Mouse (Mus musculus) midbrain, embryonic 12.5 days (tissue): ENCODE measurements around the gene Fbxl8. TPM values are rescaled to one million over a fixed set of nuclear protein-coding genes. Genes with fewer than 3 reads are reported as not detected.
"Not testable (repeated sequence)": the region's sequence is repeated elsewhere in the genome, so short reads cannot be mapped to it uniquely, and the experiment has no call there.

ENCODE experiments used
- ATAC-seq: fragments of 200-750 bp; cut with Nextera tagmentation; 2 replicates; pipeline ENCODE4 v1.8.0; 2017; ENCODE audit warnings: low read depth, moderate TSS enrichment, moderate library complexity; ENCODE audit not compliant: low FRiP score
- H3K27ac ChIP-seq: fragments of 300-500 bp; sonication (generic); replicated peaks from 2 replicates; pipeline ENCODE4 v1.5.1; 2016; ENCODE audit warnings: mild to moderate bottlenecking
- H3K27me3 ChIP-seq: fragments of 300-500 bp; sonication (generic); 2 replicates; pipeline ENCODE4 v1.6.1; 2016; ENCODE audit warnings: mild to moderate bottlenecking
- H3K36me3 ChIP-seq: fragments of 300-500 bp; sonication (generic); 2 replicates; pipeline ENCODE4 v1.6.1; 2016
- H3K4me1 ChIP-seq: fragments of 300-500 bp; sonication (generic); 2 replicates; pipeline ENCODE4 v1.6.1; 2016
- H3K4me2 ChIP-seq: fragments of 300-500 bp; sonication (generic); replicated peaks from 2 replicates; pipeline ENCODE4 v1.6.1; 2016; ENCODE audit warnings: mild to moderate bottlenecking, moderate library complexity
- H3K4me3 ChIP-seq: fragments of 300-500 bp; sonication (generic); 2 replicates; pipeline ENCODE4 v1.5.1; 2016; ENCODE audit warnings: mild to moderate bottlenecking
- H3K9ac ChIP-seq: fragments of 300-500 bp; sonication (generic); replicated peaks from 2 replicates; pipeline ENCODE4 v1.6.1; 2016; ENCODE audit warnings: mild to moderate bottlenecking, moderate library complexity
- H3K9me3 ChIP-seq: fragments of 300-500 bp; sonication (generic); 2 replicates; pipeline ENCODE4 v1.6.1; 2016; ENCODE audit warnings: mild to moderate bottlenecking
- WGBS: fragments of 180-500 bp; shearing (Covaris S2); methylation state at CpG from one replicate; pipeline ENCODE4 v1.1.7; 2016; 5-methylcytosine and 5-hydroxymethylcytosine counted together
- polyA plus RNA-seq: library from polyadenylated mRNA; unstranded; fragments of >200 nt; fragmentation: Nextera tagmentation; extraction: Ambion mirVana; gene quantifications from 2 replicates; pipeline ENCODE4 v1.2.1, GENCODE M21; 2016

Gene Fbxl8
- polyA plus RNA-seq = 0.77 and 0.87 TPM in 2 replicates

GRCm38 (mm10) chr8:105264024-105264982 is at the start of gene Fbxl8, which contains the start of gene Tradd:
Gene Fbxl8 (plus strand): TSS chr8:105264648.
Gene Tradd (minus strand): TSS chr8:105264609.
- Histone ChIP-seq H3K4me1 (peaks cover 34% of the 10 kb centered on the region), H3K4me2 (peak within 1 kb of the TSS; percentile 78), H3K36me3 (no peaks in the 10 kb centered on the region), H3K4me3 (peak within 1 kb of the TSS; percentile 63), H3K27me3 (peaks cover 96% of the 10 kb centered on the region), H3K27ac (no peak within 1 kb of the TSS), H3K9ac (peak within 1 kb of the TSS; percentile 63), H3K9me3 (0 out of 2 replicates have a peak, but pooled peaks cover 3% of the 10 kb centered on the region)
- ATAC-seq = peak; percentile 39
- WGBS = 1% methylated on average over 54 of the region's 54 CpGs

DNA sequence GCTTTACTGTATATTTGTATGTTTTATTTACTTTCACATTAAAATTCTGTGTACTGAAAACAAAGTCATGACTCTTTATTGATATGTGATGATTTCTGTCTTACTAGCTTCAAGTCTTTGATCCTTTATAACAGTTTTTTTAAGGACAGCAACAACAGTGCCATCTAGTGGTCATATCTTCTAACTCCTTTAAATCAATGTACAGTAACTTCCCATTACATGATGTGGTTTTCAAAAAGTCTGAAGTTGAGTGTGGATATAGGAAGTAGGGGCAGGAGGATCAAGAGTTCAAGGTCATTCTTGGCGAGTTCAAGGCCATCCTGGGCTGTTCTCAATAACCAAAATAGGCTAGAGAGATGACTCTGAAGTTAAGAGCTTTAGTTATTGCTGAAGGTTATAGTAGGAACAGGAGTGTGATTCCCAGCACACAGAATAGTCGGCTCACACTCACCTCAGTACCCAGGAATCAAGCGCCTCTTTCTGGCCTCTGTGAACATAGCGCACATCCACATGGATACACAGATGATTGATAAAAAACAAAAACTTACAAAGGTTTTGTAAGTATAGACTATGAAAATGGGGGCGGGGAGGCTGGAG is 46.4 kb upstream of the Fbxl8 start:
- Histone ChIP-seq H3K4me2 (no peak overlapping the region), H3K4me3 (no peak overlapping the region), H3K4me1 (no peaks in the 10 kb centered on the region), H3K27me3 (no peaks in the 10 kb centered on the region), H3K9me3 (no peaks in the 10 kb centered on the region), H3K9ac (no peak overlapping the region), H3K36me3 (peaks cover 4% of the 10 kb centered on the region; the same call in 1 of the 2 replicates), H3K27ac (no peak overlapping the region)
- ATAC-seq = 0 out of 2 replicates have a peak, but pooled peaks have one; percentile 34
- WGBS = 83% methylated on average over 5 of the region's 5 CpGs

DNA sequence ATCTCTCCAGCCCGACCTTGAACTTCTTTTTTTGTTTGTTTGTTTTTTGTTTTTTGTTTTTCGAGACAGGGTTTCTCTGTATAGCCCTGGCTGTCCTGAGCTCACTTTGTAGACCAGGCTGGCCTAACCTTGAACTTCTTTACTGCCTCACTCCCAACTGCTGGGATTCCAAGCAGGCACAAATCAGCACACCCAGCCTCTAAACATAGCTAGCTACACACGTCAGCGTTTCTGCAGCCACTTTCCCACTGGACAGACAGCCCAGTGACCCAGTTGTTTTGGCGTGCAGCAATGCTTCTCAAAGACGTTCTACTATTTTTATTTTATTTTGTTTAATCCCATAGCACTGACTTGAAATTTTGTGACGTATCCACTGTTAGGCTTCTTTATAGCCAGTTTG is 40.6 kb upstream of the Fbxl8 start:
- H3K4me1 ChIP-seq = peaks cover 18% of the 10 kb centered on the region
- no peaks in the 10 kb centered on the region for H3K9me3 ChIP-seq
- no peaks in the 10 kb centered on the region for H3K27me3 ChIP-seq
- no peaks in the 10 kb centered on the region for H3K36me3 ChIP-seq
- H3K4me3 ChIP-seq = no peak overlapping the region
- H3K27ac ChIP-seq = no peak overlapping the region
- ATAC-seq = no peak
- WGBS = 87% methylated on average over 7 of the region's 7 CpGs
- no peak overlapping the region for H3K9ac ChIP-seq
- no peak overlapping the region for H3K4me2 ChIP-seq

DNA sequence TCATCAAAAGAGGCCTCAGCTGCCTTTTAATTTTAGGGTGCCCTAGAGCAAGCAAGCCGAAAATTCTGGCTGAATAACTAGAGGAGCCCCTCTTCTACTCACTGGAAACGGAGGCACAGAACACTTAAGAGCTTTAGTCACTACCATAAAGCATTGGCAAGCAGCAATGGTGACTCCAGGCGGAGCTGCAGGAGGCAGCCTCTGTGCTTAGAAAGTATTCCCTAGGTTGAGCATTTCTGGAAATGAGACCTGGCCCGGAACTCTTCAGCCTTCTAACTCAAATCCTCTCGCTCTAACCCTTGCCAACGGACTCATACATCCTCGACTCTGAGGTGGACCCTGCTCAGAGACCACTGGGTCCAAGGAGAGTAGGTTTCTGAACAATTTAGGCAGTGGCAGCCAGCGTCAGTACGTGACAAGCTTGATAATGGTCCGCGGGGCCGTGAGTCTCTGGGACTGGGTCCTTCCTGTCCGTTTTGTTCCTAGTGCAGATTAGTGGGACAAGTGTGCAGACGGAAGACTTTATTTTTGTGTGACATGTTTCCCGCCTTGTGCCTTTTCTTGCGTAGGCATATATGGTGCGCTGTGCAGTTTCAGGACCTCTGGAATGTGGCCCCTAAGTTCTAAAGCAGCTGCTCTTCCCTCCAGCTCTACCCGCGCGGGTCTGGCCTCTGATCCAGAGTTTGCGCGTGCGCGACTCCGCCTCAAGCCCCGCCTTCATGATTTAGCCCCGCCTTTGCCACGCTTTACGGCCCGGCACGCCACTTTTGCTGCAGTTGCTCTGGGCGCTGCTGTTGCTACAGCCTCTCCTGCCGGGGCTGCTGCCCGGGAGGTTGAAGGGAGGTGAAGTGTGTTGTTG is 39.8 kb upstream of the Fbxl8 start, which contains the start of gene D230025D16Rik:
Gene D230025D16Rik, plus strand, starts transcription at position 733 of the 859 bp plus-strand sequence.
- Histone ChIP-seq H3K4me3 (peak within 1 kb of the TSS; percentile 96), H3K27me3 (no peaks in the 10 kb centered on the region), H3K36me3 (no peaks in the 10 kb centered on the region), H3K27ac (peak within 1 kb of the TSS; percentile 84), H3K9me3 (no peaks in the 10 kb centered on the region), H3K4me1 (peaks cover 18% of the 10 kb centered on the region), H3K4me2 (peak within 1 kb of the TSS; percentile 75), H3K9ac (peak within 1 kb of the TSS; percentile 88)
- WGBS = 2% methylated on average over 34 of the region's 34 CpGs
- peak; percentile 96 for ATAC-seq

DNA sequence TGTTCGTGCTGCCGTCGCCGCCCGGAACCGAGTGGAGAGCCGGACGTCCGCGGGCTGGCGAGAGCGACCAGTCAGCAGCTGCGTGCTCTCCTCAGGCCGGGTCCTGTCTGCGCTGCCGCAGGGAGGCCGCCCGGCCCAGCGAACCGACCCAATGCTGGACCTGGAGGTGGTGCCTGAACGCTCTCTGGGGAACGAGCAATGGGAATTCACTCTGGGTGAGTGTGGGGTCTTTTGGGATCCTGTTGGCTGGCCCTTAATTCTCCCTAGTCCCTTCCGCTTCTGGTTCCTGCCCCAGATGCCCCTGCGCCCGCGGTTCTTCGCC is 39.2 kb upstream of the Fbxl8 start:
- peak overlapping the region; percentile 75 for H3K4me2 ChIP-seq
- H3K4me3 ChIP-seq = peak overlapping the region; percentile 96
- H3K27me3 ChIP-seq = no peaks in the 10 kb centered on the region
- ATAC-seq = no peak
- no peaks in the 10 kb centered on the region for H3K36me3 ChIP-seq
- H3K9me3 ChIP-seq = no peaks in the 10 kb centered on the region
- H3K9ac ChIP-seq = peak overlapping the region; percentile 88
- H3K4me1 ChIP-seq = peaks cover 18% of the 10 kb centered on the region
- 0% methylated on average over 27 of the region's 27 CpGs for WGBS
- peak overlapping the region; percentile 84 for H3K27ac ChIP-seq

DNA sequence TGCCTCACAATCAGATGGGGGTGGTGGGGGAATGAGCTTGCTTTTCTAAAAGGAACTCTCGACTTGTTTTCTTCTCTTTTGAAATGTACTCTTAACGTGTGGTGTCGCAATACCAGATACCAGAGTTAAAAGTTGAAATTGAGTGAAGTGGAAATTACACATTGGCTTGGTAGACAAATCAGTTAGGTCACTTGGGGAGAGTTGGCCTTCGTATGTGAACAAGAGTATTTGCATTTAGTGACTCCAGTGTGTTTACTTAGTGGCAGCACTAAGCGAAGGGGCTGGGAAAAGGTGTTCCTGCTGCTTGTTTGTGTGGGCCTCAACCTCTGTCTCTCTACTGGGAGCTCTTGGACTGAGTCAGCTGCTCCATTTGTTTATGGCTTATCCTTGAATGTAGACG is 38.5 kb upstream of the Fbxl8 start:
- Histone ChIP-seq H3K27ac (no peak overlapping the region), H3K4me1 (peaks cover 18% of the 10 kb centered on the region), H3K4me3 (peak overlapping the region; percentile 96), H3K4me2 (peak overlapping the region; percentile 75), H3K36me3 (no peaks in the 10 kb centered on the region), H3K27me3 (no peaks in the 10 kb centered on the region), H3K9ac (peak overlapping the region; percentile 88), H3K9me3 (no peaks in the 10 kb centered on the region)
- WGBS = 34% methylated on average over 6 of the region's 6 CpGs
- ATAC-seq = no peak

DNA sequence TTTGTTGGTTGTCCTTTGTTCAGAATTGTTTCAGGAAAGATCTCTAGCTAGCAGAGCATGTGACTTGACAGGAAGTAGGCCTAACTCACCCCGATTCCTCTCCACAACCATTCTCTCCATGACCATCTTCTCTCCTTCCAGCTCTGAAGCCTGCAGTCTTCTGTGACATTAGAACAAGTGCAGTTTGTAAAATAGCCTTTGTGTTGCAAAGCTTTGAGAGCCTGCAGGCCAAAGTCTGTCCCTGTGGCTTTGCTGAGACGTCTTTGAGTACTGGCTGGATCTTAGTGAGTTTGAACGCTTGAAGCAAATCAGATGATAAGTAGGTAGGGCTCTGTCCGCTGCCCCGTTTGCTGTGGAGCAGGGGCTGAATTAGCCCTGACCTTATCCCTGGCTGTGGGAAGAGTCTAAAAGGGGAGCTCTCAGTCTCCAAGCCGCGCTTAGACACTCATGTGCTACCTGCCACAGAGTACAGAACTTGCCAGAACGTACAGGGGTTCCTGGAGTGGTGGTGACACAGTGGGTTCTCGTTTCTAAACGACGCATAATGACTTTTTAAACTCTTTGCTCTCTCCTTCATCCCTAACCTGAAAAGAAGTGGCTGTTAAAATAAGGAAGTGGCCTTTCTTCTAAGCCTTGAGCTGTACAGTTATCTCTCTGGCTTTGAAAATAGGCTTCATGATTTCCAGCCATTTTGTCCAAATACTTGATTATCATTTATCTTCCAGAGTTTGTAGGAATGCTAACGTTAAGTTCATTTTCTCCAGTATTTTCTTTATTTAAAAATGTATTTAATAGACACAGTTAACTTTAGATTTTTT is 32.7 kb upstream of the Fbxl8 start:
- Histone ChIP-seq H3K4me1 (peaks cover 3% of the 10 kb centered on the region; the same call in 1 of the 2 replicates), H3K9me3 (no peaks in the 10 kb centered on the region), H3K9ac (no peak overlapping the region), H3K36me3 (peaks cover 24% of the 10 kb centered on the region), H3K4me2 (no peak overlapping the region), H3K27me3 (no peaks in the 10 kb centered on the region), H3K4me3 (no peak overlapping the region), H3K27ac (no peak overlapping the region)
- no peak for ATAC-seq
- 86% methylated on average over 12 of the region's 12 CpGs for WGBS

- not testable (repeated sequence) for ATAC-seq, H3K4me2 ChIP-seq, H3K27ac ChIP-seq, H3K4me1 ChIP-seq, H3K4me3 ChIP-seq, H3K9ac ChIP-seq, H3K9me3 ChIP-seq, H3K27me3 ChIP-seq
- peaks cover 24% of the 10 kb centered on the region for H3K36me3 ChIP-seq
- WGBS = 93% methylated on average over 4 of the region's 4 CpGs
Measured at GRCm38 (mm10) chr8:105232321-105232693, 32.1 kb upstream of the Fbxl8 start.

DNA sequence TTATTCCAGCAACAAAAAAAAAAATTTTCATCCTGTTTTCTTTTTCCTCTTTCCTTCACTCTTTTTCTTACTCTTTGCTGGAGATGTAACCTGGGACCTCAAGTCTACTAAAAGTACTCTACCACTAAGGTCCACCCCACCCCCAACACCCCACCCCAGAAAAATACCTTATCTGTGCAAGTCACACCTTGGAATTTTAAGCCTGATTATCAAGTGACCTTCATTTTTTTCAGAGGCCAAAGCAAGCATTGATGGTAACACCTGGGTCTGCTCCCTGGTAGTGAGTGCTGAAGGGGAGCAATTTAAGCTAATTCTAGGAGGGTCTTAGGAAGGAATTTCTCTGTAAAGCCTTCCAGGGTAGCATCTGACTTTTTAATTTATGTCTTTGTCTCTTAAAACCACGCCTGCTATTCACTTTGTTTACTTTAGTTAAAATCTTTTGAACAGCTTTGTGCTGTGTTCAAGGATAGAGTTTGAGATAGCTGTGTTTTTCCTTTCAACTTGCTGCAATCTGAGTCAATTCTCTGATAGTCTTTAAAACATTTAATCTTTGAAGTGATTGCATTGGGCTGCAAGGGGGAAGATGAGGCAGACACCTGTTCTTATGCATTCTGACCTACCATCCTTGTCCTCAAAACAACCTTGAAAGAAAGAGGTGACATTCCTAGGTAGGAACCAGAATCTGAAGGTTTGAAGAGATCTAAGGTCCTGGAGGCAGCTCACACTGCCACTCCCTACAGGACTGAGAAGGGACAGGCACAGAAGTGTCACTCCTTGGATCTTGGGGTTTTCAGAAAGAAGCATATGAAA is 31.1 kb upstream of the Fbxl8 start:
- Histone ChIP-seq H3K27me3 (no peaks in the 10 kb centered on the region), H3K36me3 (peaks cover 25% of the 10 kb centered on the region), H3K4me3 (no peak overlapping the region), H3K4me1 (no peaks in the 10 kb centered on the region), H3K9me3 (no peaks in the 10 kb centered on the region), H3K27ac (no peak overlapping the region), H3K4me2 (no peak overlapping the region), H3K9ac (no peak overlapping the region)
- no peak for ATAC-seq
- WGBS = 71% methylated on average over 1 of the region's 1 CpGs

- no peak overlapping the region for H3K4me3 ChIP-seq
- no peaks in the 10 kb centered on the region for H3K27me3 ChIP-seq
- no peak overlapping the region for H3K27ac ChIP-seq
- no peak overlapping the region for H3K9ac ChIP-seq
- no peak overlapping the region for H3K4me2 ChIP-seq
- H3K4me1 ChIP-seq = no peaks in the 10 kb centered on the region
- ATAC-seq = no peak
- peaks cover 43% of the 10 kb centered on the region for H3K36me3 ChIP-seq
- no peaks in the 10 kb centered on the region for H3K9me3 ChIP-seq
- 85% methylated on average over 1 of the region's 1 CpGs for WGBS
Measured at GRCm38 (mm10) chr8:105235206-105235605, 29.2 kb upstream of the Fbxl8 start.
